Mouse (Mus musculus) midbrain, postnatal 0 days (tissue): Measurements from ENCODE around the gene Hfe2. TPM values are rescaled to one million over a fixed set of nuclear protein-coding genes. Genes with fewer than 3 reads are reported as not detected.

Experiments
- ATAC-seq: fragments of 200-750 bp; cut with Nextera tagmentation; 2 replicates; pipeline ENCODE4 v1.8.0; 2017; ENCODE audit warnings: moderate number of reproducible peaks, mild to moderate bottlenecking, moderate TSS enrichment, moderate library complexity; ENCODE audit not compliant: low FRiP score
- DNase-seq: peaks from one replicate; pipeline ENCODE4 v3.0.0-alpha.2; 2015; ENCODE audit warnings: low spot score
- H3K27ac ChIP-seq: fragments of 300-500 bp; sonication (generic); 2 replicates; pipeline ENCODE4 v1.5.1; 2014; ENCODE audit warnings: low read depth, mild to moderate bottlenecking, low read length, mixed read lengths
- H3K27me3 ChIP-seq: fragments of 300-500 bp; sonication (generic); 2 replicates; pipeline ENCODE4 v1.6.1; 2014; ENCODE audit warnings: low read length, control low read depth, mixed read lengths; ENCODE audit not compliant: insufficient read depth
- H3K36me3 ChIP-seq: fragments of 300-500 bp; sonication (generic); 2 replicates; pipeline ENCODE4 v1.6.1; 2014; ENCODE audit warnings: low read length, control low read depth, mixed read lengths; ENCODE audit not compliant: insufficient read depth
- H3K4me1 ChIP-seq: fragments of 300-500 bp; sonication (generic); 2 replicates; pipeline ENCODE4 v1.6.1; 2014; ENCODE audit warnings: mild to moderate bottlenecking, control low read depth, antibody characterized with exemption, low read length, mixed read lengths; ENCODE audit not compliant: insufficient read depth
- H3K4me2 ChIP-seq: fragments of 300-500 bp; sonication (generic); 2 replicates; pipeline ENCODE4 v1.6.1; 2014; ENCODE audit warnings: low read depth, mild to moderate bottlenecking, low read length, mixed read lengths; ENCODE audit not compliant: poor library complexity, severe bottlenecking
- H3K4me3 ChIP-seq: fragments of 300-500 bp; sonication (generic); 2 replicates; pipeline ENCODE4 v1.5.1; 2014; ENCODE audit warnings: low read depth, mild to moderate bottlenecking, low read length, moderate library complexity
- H3K9ac ChIP-seq: fragments of 300-500 bp; sonication (generic); replicated peaks from 2 replicates; pipeline ENCODE4 v1.6.1; 2014; ENCODE audit warnings: mild to moderate bottlenecking, low read length, moderate library complexity, mixed read lengths; ENCODE audit not compliant: poor library complexity, severe bottlenecking
- H3K9me3 ChIP-seq: fragments of 300-500 bp; sonication (generic); 2 replicates; pipeline ENCODE4 v1.6.1; 2016; ENCODE audit warnings: low read length, control low read depth
- CTCF ChIP-seq: IDR thresholded peaks from 2 replicates; pipeline ENCODE4 v1.5.1; 2016; ENCODE audit warnings: antibody characterized with exemption, mild to moderate bottlenecking
- WGBS: fragments of 180-500 bp; shearing (Covaris S2); extraction: QIAGEN DNeasy Blood & Tissue Kit; methylation state at CpG from one replicate; pipeline ENCODE4 v1.1.7; 2014; 5-methylcytosine and 5-hydroxymethylcytosine counted together
- polyA plus RNA-seq: library from polyadenylated mRNA; unstranded; fragments of >200 nt; fragmentation: Nextera tagmentation; extraction: Ambion mirVana; gene quantifications from 2 replicates; pipeline ENCODE4 v1.2.1, GENCODE M21; 2015
- total RNA-seq: library from RNA; depleted of rRNA; stranded (reverse); fragments of >200 nt; gene quantifications from 2 replicates; pipeline ENCODE4 v1.2.3, GENCODE M21; 2014; rRNA removed

The Hfe2 gene
- 2.0 and 2.1 TPM in 2 replicates for total RNA-seq
- 2.0 and 2.7 TPM in 2 replicates for polyA plus RNA-seq

DNA sequence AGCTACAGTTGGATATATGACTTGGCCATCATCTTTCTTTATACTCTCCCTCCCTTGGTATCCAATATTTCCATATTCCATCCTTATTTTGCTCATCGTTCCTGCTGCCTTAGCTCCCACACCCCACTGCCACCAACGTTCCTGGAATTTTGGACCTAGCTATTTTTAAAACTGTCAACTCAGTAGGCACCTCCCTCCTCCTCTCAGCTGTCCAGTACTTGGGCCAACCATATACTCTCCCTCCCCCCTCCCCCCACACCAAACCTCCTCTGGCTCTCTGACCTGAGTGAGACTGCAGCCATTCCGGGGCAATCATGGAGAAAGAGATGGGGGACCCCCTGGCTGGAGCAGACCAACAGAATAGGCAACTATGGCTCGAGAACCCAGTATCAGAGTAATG is at the start of gene Hfe2:
Hfe2 (plus strand) TSS at position 259 of the 400 bp plus-strand sequence.
- Histone ChIP-seq H3K36me3 (no peaks in the 10 kb centered on the region), H3K9me3 (no peaks in the 10 kb centered on the region), H3K4me3 (no peak within 1 kb of the TSS), H3K27ac (no peak within 1 kb of the TSS), H3K4me2 (no peak within 1 kb of the TSS), H3K9ac (no peak within 1 kb of the TSS), H3K27me3 (no peaks in the 10 kb centered on the region; the same call in 1 of the 2 replicates), H3K4me1 (peaks cover 9% of the 10 kb centered on the region; the same call in 1 of the 2 replicates)
- ATAC-seq (no peak), DNase-seq (no peak)
- WGBS, result 81% methylated on average over 4 of the region's 4 CpGs
- no peak for TF ChIP-seq CTCF

DNA sequence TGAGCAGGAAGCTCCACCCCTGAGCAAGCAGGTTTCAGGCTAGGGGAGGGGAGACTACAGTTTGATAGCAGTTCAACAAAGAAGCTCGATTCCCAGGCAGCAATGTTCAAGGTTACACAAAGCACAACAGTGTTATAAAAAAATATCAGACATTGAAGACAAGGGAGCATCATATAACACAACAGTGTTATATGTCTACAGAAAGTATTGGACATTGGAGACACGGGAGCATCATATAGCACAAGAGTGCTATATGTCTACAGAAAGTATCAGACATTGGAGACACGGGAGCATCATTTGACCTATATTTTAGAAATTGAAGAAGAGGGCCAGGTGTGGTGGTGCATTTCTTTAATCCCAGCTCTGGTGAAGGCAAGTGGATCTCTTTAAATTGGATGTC is 47.9 kb upstream of the Hfe2 start:
- Histone ChIP-seq H3K9ac (no peak overlapping the region), H3K27ac (no peak overlapping the region), H3K36me3 (no peaks in the 10 kb centered on the region), H3K27me3 (peaks cover 38% of the 10 kb centered on the region), H3K4me3 (no peak overlapping the region), H3K9me3 (no peaks in the 10 kb centered on the region), H3K4me1 (peaks cover 3% of the 10 kb centered on the region; the same call in 1 of the 2 replicates), H3K4me2 (no peak overlapping the region)
- 57% methylated on average over 3 of the region's 3 CpGs for WGBS
- TF ChIP-seq CTCF, result no peak
- ATAC-seq, result no peak
- DNase-seq, result no peak

DNA sequence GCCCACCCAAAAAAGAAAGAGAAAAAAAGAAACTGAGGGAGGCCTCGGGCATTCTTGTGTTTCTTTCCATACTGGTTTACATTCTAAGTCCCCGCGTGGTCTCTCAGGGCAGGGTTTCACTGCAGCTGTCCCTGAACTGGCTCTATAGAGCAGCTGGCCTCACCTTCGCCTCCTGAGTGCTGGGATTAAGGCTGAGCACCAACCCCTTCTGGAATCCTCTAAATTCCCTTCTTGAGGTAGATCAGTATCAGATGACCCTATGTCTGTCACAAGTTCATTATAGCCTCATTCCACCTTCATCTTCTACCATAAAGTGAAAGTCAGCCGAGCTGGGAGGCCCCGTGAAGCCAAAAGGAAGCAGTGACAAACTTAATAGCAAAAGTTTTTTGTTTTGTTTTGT is 47.4 kb upstream of the Hfe2 start:
- Histone ChIP-seq H3K27me3 (peaks cover 38% of the 10 kb centered on the region), H3K4me3 (no peak overlapping the region), H3K9me3 (no peaks in the 10 kb centered on the region), H3K4me2 (no peak overlapping the region), H3K4me1 (peaks cover 3% of the 10 kb centered on the region; the same call in 1 of the 2 replicates), H3K9ac (no peak overlapping the region), H3K27ac (no peak overlapping the region), H3K36me3 (no peaks in the 10 kb centered on the region)
- no peak for TF ChIP-seq CTCF
- DNase-seq (no peak), ATAC-seq (no peak)
- WGBS, result 71% methylated on average over 6 of the region's 6 CpGs

DNA sequence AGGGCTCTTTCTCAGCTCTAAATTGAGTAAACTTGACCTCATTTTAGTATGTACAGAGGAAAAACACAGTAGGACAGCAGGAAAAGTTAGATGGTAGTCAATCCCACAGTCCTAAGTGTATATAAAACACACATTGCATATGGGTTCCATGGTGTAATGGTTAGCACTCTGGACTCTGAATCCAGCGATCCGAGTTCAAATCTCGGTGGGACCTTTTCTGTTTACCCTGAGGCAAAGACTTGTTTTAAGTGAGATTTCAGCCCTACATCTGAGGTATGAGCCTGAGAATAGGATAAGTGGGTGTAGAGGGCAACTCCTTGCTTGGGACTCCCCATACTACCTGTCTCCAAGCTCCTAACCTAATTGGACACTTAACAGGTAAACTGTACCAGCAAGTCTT is 45.7 kb upstream of the Hfe2 start:
- Histone ChIP-seq H3K9me3 (no peaks in the 10 kb centered on the region), H3K9ac (no peak overlapping the region), H3K27me3 (peaks cover 31% of the 10 kb centered on the region), H3K4me3 (no peak overlapping the region), H3K27ac (no peak overlapping the region), H3K4me1 (peaks cover 3% of the 10 kb centered on the region; the same call in 1 of the 2 replicates), H3K36me3 (no peaks in the 10 kb centered on the region), H3K4me2 (no peak overlapping the region)
- ATAC-seq (no peak), DNase-seq (no peak)
- 17% methylated on average over 3 of the region's 3 CpGs for WGBS
- TF ChIP-seq CTCF, result no peak

DNA sequence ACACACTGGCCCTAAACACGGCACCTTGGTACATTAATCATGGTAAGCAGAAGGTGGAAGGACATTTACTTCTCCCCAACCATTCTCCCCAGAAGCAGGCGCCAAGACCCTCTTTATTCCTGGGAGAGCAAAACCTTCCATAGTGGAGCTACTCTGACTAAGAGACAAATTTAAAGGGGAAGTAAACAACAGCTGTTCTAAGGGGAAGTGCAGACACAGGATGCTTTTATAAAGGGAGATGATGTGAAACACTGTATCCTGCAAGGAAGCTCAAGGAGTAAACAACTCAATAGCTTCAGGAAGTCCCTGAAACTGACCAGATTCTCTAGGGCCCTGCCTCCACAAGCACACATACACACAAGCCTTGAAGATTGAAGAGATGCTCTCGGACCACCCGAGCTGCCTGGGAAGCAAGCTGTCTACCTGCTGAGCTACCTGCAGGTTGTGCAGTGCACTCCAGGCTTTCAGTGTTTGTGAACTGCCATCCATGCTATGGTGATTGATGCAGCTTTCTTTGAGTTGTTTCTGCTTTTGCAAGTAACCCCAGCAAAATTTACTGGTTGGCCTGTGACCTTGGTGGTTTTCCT is 44.2 kb upstream of the Hfe2 start:
- Histone ChIP-seq H3K27ac (no peak overlapping the region), H3K4me1 (no peaks in the 10 kb centered on the region), H3K9me3 (no peaks in the 10 kb centered on the region), H3K9ac (no peak overlapping the region), H3K4me2 (no peak overlapping the region), H3K4me3 (no peak overlapping the region), H3K27me3 (peaks cover 18% of the 10 kb centered on the region), H3K36me3 (no peaks in the 10 kb centered on the region)
- WGBS, result 94% methylated on average over 4 of the region's 4 CpGs
- no peak for TF ChIP-seq CTCF
- no peak for ATAC-seq
- no peak for DNase-seq

DNA sequence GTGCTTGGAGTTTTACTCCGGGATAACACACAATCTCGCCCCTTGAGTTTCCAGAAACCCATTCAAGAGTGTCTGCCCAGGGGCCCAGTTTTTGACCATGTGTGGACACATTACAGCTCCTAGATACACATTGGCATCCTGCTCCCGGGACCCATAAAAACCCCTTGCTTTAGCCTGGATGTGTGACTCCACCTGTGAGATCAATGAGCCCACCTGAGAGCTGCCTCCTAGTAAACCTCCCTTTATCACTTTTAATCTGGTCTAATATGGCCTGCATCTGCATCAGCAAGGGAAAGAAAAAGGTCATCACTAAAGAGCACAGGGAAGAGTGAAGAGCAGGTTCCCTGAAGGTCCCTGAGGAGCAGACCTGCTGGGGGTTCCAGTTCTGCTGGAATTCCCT is 43.1 kb upstream of the Hfe2 start:
- ATAC-seq, result no peak
- Histone ChIP-seq H3K9ac (no peak overlapping the region), H3K27ac (no peak overlapping the region), H3K9me3 (no peaks in the 10 kb centered on the region), H3K4me1 (no peaks in the 10 kb centered on the region), H3K4me2 (no peak overlapping the region), H3K4me3 (no peak overlapping the region), H3K36me3 (no peaks in the 10 kb centered on the region), H3K27me3 (peaks cover 10% of the 10 kb centered on the region; the same call in 1 of the 2 replicates)
- no peak for TF ChIP-seq CTCF
- 90% methylated on average over 3 of the region's 3 CpGs for WGBS
- no peak for DNase-seq
